Mouse (Mus musculus): ENCODE results near the gene Foxr2.

The Foxr2 gene

GRCm38 (mm10) chrX:153118486-153118885 lies at the start of gene Foxr2:
Gene Foxr2 (plus strand): TSS chrX:153118786.
- in situ Hi-C loops (cut with MboI, MseI): loop anchor here (10.0 kb wide), 1 partner anchor 174 kb away; no protein-coding TSS in a partner anchor

DNA sequence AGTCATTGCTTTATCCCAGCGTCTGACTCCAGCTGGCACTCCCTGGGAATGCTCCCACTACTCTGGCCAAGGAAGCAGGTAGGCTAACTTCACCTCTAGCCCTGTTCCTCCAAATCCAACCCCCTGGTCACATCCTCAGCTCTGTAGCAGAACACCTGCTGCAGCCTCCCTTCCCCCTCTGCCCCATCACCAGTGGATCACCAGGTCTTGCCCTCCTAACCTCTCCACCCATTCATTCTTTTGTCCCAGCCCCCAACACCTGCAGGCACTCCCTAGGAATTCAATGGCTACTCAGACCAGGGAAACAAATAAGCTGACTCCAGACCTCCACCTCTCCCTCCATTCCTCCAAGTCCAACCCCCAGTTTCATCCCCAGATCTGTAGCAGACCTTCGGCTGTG lies 427 bp downstream of the Foxr2 start:
- in situ Hi-C loops (cut with MboI, MseI): loop anchor here (10.0 kb wide), 1 partner anchor 174 kb away; no protein-coding TSS in a partner anchor

DNA sequence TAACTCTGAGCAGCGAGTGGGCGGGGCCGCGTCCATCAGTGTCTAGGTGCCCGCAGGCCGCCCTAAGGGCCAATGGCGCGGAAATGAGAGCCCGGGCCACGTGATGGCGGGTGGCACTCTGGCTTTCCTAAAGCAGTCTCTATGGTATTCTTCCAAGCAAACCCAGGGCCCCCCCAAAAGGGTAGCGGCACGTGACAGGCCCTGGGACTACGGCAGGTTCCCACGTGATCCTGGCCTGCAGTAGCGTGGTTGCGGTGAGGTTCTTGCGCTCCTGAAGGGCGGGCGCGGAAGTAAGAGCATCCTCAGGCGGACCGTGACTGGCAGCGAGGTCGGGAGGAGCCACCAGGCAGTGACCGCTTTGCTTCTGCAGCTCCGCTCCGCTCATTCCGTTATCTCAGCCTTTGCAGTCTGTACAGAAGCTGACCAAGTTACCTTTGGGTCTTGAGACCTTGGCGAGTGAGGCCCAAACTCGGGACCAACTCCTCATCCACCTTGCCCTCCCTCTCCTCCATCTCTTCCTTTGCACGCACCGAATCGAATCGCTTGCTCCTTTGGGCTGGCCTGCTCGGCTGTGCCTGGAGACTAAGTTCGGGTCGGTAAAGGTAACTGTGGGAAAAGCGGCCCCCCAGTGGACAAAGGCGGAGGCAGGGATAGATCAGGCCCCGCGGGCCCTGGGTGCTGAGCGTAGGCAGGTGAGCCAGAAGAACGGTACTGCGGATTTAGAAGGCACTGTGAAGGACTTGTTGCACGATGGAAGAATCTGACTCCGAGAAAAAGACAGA lies 21.3 kb downstream of the Foxr2 start, which contains the start of gene Rragb:
Gene Rragb, plus strand, starts transcription at position 248 of the 782 bp plus-strand sequence.
- in situ Hi-C loops (cut with MboI, MseI): no loop called here

DNA sequence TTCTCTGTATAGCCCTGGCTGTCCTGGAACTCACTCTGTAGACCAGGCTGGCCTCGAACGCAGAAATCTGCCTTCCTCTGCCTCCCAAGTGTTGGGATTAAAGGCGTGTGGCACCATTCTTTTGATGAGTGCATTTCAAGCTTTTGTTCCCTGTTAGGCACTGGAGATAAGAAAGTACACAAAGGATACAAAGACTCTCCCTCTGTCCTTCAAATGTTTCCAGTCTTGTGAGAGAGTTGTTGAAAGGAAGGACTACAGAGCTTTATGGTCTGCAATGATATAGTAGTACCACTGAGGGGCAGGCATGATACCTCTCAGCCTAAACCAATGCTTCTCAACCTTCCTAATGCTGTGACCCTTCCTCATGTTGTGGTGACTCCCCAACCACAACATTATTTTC lies 24.1 kb downstream of the Foxr2 start:
- in situ Hi-C loops (cut with MboI, MseI): no loop called here

DNA sequence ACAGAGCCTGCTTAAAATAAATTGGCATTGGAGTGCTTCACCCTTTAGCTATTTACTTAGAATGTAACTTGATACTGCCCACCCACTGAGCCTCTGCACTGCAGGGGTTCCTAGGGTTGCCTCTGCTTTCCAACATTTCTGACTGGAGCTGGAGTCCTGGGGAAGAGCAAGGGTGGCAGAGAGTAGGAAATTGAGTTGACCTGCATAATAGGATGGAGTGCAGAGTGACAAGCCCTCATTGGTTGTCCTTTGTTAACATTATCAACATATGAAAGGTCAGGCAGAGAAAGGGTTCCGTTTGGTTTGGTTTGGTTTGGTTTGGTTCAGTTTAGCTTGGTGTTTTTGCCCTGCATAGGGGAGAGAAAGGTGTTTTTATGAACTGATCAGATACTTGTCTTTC lies 33.2 kb downstream of the Foxr2 start:
- in situ Hi-C loops (cut with MboI, MseI): no loop called here

DNA sequence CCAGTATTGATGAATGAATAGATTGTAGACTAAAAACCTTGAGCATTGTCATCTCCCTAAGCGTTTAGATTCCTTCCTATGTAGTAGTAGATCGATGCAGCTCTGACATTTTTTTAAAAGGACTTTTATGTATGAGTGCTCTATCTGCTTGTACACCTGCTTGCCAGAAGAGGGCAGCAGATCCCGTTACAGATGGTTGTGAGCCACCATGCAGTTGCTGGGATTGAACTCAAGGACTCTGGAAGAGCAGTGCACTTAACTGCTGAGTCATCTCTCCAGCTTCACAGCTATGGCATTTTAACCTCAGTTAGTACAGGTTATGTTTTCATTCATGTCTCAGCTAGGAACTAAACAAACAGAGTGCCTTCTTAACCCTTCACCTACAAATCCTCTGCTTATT lies 36.7 kb downstream of the Foxr2 start:
- in situ Hi-C loops (cut with MboI, MseI): no loop called here

GRCm38 (mm10) chrX:153174786-153175185 lies 56.2 kb downstream of the Foxr2 start:
- in situ Hi-C loops (cut with MboI, MseI): no loop called here

GRCm38 (mm10) chrX:153182221-153182620 lies 63.6 kb downstream of the Foxr2 start:
- in situ Hi-C loops (cut with MboI, MseI): no loop called here
